Mouse (Mus musculus): ENCODE measurements at regions not wholly inside any gene's neighbourhood (a gene's known extent, or its start where the extent isn't known, plus 50 kb on each side); places are given as distances from the start of the nearest gene placed in this dataset.

DNA sequence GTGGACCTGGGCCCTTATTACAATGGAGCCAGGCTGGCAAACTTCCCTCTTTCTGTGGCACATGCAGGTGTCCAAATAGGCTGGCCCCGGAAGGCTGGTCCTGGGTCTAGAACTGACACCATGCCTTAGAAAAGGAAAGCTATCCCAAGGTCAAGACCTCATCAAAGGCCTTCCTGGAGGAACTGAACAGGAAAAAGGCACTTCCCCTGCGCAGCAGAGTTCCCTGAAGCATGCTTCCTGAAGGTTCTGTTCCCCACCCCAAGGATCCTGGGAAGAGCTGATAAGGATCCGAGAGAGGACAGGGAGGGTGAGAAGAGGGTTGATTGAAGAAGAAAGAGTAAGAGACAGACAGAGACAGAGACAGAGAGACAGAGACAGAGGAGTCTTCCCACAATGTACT, 204.0 kb downstream of the Bcor start:
- H3K4me2 ChIP-seq (ENCODE audit: low read length) = no peak overlapping the region
- H3K4me3 ChIP-seq (ENCODE audit: low read depth, low read length) = no peak overlapping the region
- no peak for ATAC-seq
- H3K9ac ChIP-seq (ENCODE audit: low read length) = no peak overlapping the region
- no peaks in the 10 kb centered on the region for H3K4me1 ChIP-seq (ENCODE audit: control insufficient read depth, insufficient read depth, low read length)
- 84% methylated on average over 3 of the region's 3 CpGs for WGBS
- H3K36me3 ChIP-seq (ENCODE audit: control insufficient read depth, insufficient read depth, low read length) = no peaks in the 10 kb centered on the region
- DNase-seq (ENCODE audit: low spot score) = no peak
- H3K9me3 ChIP-seq (replicated peaks; ENCODE audit: control insufficient read depth, low read length) = no peaks in the 10 kb centered on the region
- H3K27me3 ChIP-seq (replicated peaks; ENCODE audit: control insufficient read depth, insufficient read depth, low read length) = no peaks in the 10 kb centered on the region
- H3K27ac ChIP-seq (ENCODE audit: low read depth, low read length) = no peak overlapping the region

DNA sequence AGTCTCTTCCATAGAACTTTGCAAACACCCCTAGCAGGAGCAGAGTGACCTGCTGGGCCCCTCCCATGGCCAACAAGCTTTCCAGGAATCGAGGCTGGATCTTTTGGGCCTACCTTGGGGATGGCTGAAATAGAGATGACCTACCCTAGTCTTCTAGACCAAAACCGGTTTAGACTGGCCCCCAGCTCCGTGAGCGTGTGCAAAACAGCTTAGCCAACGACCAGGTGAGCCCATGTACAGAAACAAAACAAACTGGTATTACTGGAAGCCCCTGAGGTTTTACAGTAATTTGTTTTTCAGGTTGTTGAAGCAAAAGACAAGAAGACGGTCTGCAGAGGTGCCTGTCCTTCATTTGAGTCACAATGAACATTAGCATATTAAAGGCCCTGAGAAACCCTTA, 203.1 kb downstream of the Bcor start:
- Histone ChIP-seq H3K9ac (ENCODE audit: low read length) (no peak overlapping the region), H3K4me1 (ENCODE audit: control insufficient read depth, insufficient read depth, low read length) (no peaks in the 10 kb centered on the region), H3K36me3 (ENCODE audit: control insufficient read depth, insufficient read depth, low read length) (no peaks in the 10 kb centered on the region), H3K27ac (ENCODE audit: low read depth, low read length) (no peak overlapping the region), H3K4me2 (ENCODE audit: low read length) (no peak overlapping the region), H3K27me3 (replicated peaks; ENCODE audit: control insufficient read depth, insufficient read depth, low read length) (no peaks in the 10 kb centered on the region), H3K4me3 (ENCODE audit: low read depth, low read length) (no peak overlapping the region), H3K9me3 (replicated peaks; ENCODE audit: control insufficient read depth, low read length) (no peaks in the 10 kb centered on the region)
- no peak for DNase-seq (ENCODE audit: low spot score)
- no peak for ATAC-seq
- WGBS = 38% methylated on average over 6 of the region's 6 CpGs

DNA sequence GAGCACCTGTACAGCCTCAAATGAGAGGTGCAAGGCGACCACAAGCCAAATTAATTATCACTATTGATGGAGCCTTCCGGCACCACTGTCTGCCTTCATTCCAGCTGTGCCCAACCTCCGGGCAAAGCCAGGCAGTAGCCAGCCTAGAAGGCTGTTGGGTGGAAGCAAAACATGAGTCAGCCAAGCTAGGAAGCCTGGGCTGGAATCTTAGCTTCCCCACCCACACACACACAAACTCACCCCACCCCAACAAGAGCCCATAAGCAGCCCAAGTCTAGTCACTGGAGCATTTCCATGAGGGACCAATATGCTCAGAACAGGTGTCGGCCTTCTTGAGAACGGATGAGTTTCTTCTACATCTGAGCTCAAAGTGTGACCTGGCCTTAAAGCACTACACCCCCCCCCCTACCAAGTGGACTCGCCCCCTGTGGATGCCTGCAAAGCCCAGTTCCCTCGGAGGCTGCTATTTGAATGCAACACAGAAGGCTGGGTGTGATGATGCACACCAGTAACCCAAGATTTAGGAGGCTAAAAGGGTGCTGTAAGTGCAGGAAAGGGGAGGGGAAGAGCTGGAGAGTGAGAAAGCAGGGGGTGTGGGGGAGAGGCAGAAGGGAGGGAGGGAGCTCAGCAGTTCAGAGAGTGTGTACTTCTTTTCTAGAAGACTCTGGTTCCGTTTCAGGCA, 200.1 kb downstream of the Bcor start:
- no peak overlapping the region for H3K4me3 ChIP-seq (ENCODE audit: low read depth, low read length)
- no peak overlapping the region for H3K9ac ChIP-seq (ENCODE audit: low read length)
- ATAC-seq (no peak), DNase-seq (ENCODE audit: low spot score) (no peak)
- H3K4me2 ChIP-seq (ENCODE audit: low read length) = no peak overlapping the region
- no peaks in the 10 kb centered on the region for H3K4me1 ChIP-seq (ENCODE audit: control insufficient read depth, insufficient read depth, low read length)
- H3K9me3 ChIP-seq (replicated peaks; ENCODE audit: control insufficient read depth, low read length) = no peaks in the 10 kb centered on the region
- 68% methylated on average over 8 of the region's 8 CpGs for WGBS
- H3K36me3 ChIP-seq (ENCODE audit: control insufficient read depth, insufficient read depth, low read length) = no peaks in the 10 kb centered on the region
- H3K27me3 ChIP-seq (replicated peaks; ENCODE audit: control insufficient read depth, insufficient read depth, low read length) = no peaks in the 10 kb centered on the region
- H3K27ac ChIP-seq (ENCODE audit: low read depth, low read length) = no peak overlapping the region

DNA sequence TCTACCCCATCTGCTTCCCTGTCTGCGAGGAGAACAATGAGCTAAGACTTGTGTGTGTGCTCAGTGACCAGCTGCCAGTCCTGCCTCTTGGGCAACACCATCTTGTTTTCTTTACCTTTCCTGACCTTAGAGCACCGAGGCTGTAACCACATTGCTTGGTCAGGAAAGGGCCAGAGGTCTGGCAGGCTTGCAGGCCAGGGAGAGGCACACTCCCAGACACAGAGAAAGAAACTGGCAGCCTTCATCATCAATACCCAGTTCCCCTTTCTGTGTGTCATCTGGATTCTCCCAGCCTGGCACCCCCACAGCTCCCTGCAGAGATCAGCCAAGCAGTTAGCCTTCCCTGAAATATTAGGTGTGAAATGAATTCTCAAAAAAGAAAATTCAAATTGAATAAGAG, 198.8 kb downstream of the Bcor start:
- 44% methylated on average over 2 of the region's 2 CpGs for WGBS
- ATAC-seq (no peak), DNase-seq (ENCODE audit: low spot score) (no peak)
- H3K27me3 ChIP-seq (replicated peaks; ENCODE audit: control insufficient read depth, insufficient read depth, low read length) = no peaks in the 10 kb centered on the region
- no peak overlapping the region for H3K4me2 ChIP-seq (ENCODE audit: low read length)
- no peaks in the 10 kb centered on the region for H3K4me1 ChIP-seq (ENCODE audit: control insufficient read depth, insufficient read depth, low read length)
- no peak overlapping the region for H3K4me3 ChIP-seq (ENCODE audit: low read depth, low read length)
- no peak overlapping the region for H3K9ac ChIP-seq (ENCODE audit: low read length)
- H3K27ac ChIP-seq (ENCODE audit: low read depth, low read length) = no peak overlapping the region
- no peaks in the 10 kb centered on the region for H3K36me3 ChIP-seq (ENCODE audit: control insufficient read depth, insufficient read depth, low read length)
- no peaks in the 10 kb centered on the region for H3K9me3 ChIP-seq (replicated peaks; ENCODE audit: control insufficient read depth, low read length)

DNA sequence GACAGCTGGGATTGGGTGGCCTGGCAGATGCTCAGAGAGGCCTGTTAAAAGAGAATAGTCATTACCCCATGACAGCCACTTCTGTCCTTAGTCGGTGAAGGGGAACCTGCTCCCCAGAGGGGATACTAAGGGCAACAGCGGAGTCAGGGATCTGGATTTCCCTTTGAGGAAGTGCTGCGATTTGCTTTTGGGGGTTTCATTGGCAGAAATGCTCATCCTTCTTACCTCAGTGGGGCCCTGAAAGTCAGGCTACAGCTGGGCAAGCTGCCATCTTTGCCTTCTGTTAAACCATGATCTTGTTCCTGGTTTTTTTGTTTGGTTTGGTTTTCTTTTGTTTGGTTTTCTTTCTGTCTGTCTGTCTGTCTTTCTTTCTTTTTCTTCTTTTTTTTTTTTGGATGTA, 195.7 kb downstream of the Bcor start:
- H3K36me3 ChIP-seq (ENCODE audit: control insufficient read depth, insufficient read depth, low read length) = no peaks in the 10 kb centered on the region
- no peak overlapping the region for H3K4me3 ChIP-seq (ENCODE audit: low read depth, low read length)
- ATAC-seq (no peak), DNase-seq (ENCODE audit: low spot score) (no peak)
- no peaks in the 10 kb centered on the region for H3K9me3 ChIP-seq (replicated peaks; ENCODE audit: control insufficient read depth, low read length)
- 69% methylated on average over 3 of the region's 3 CpGs for WGBS
- H3K9ac ChIP-seq (ENCODE audit: low read length) = no peak overlapping the region
- H3K27ac ChIP-seq (ENCODE audit: low read depth, low read length) = no peak overlapping the region
- no peaks in the 10 kb centered on the region for H3K27me3 ChIP-seq (replicated peaks; ENCODE audit: control insufficient read depth, insufficient read depth, low read length)
- H3K4me1 ChIP-seq (ENCODE audit: control insufficient read depth, insufficient read depth, low read length) = no peaks in the 10 kb centered on the region
- no peak overlapping the region for H3K4me2 ChIP-seq (ENCODE audit: low read length)

DNA sequence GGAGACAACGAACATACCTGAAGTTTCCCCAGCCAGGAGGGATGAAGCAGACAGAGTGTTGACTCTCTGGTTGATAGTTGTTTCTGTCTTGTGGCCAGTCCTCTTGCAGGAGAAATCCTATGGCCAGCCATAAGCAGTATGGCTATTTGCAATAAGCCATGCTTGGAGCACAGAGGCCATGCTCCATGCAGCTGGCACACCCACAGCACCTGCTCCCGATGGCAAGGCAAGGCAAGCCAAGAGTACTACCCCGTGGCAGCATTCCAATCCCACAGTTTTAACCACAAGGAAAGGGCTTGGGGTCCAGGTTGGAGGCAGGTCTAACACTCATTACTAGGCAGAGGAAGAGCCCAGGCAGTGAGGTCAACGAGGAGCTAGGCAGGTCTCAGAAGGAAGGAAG, 181.5 kb downstream of the Bcor start:
- Histone ChIP-seq H3K4me2 (ENCODE audit: low read length) (no peak overlapping the region), H3K36me3 (ENCODE audit: control insufficient read depth, insufficient read depth, low read length) (no peaks in the 10 kb centered on the region), H3K9me3 (replicated peaks; ENCODE audit: control insufficient read depth, low read length) (no peaks in the 10 kb centered on the region), H3K9ac (ENCODE audit: low read length) (no peak overlapping the region), H3K4me1 (ENCODE audit: control insufficient read depth, insufficient read depth, low read length) (no peaks in the 10 kb centered on the region), H3K27me3 (replicated peaks; ENCODE audit: control insufficient read depth, insufficient read depth, low read length) (no peaks in the 10 kb centered on the region), H3K27ac (ENCODE audit: low read depth, low read length) (no peak overlapping the region), H3K4me3 (ENCODE audit: low read depth, low read length) (no peak overlapping the region)
- ATAC-seq = no peak
- WGBS = 75% methylated on average over 4 of the region's 4 CpGs
- DNase-seq (ENCODE audit: low spot score) = no peak

DNA sequence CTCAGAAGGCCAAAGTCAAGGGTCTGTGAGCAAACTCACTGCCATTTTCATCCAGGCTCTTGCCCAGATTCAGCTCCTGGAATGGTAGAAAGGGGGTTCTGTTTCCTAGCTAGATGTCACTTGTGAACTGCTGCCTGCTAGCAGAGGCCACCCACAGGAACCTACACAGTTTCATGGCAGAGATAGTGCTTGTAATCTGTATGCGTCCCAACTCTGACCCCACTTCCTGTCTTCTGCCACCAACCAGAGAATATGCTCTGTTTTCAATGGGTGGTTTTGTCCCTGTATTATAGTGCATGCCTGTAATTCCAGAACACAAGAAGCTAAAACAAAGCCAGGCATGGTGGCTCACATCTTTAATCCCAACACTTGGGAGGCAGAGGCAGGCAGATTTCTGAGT, 176.9 kb downstream of the Bcor start:
- DNase-seq (ENCODE audit: low spot score) (no peak), ATAC-seq (no peak)
- Histone ChIP-seq H3K36me3 (ENCODE audit: control insufficient read depth, insufficient read depth, low read length) (no peaks in the 10 kb centered on the region), H3K27me3 (replicated peaks; ENCODE audit: control insufficient read depth, insufficient read depth, low read length) (no peaks in the 10 kb centered on the region), H3K9ac (ENCODE audit: low read length) (no peak overlapping the region), H3K4me1 (ENCODE audit: control insufficient read depth, insufficient read depth, low read length) (no peaks in the 10 kb centered on the region), H3K27ac (ENCODE audit: low read depth, low read length) (no peak overlapping the region), H3K4me3 (ENCODE audit: low read depth, low read length) (no peak overlapping the region), H3K4me2 (ENCODE audit: low read length) (no peak overlapping the region), H3K9me3 (replicated peaks; ENCODE audit: control insufficient read depth, low read length) (no peaks in the 10 kb centered on the region)
- WGBS = 92% methylated on average over 1 of the region's 1 CpGs

All from forebrain, embryonic 14.5 days (tissue).